Mouse (Mus musculus): Measurements from ENCODE around the gene Galm.
"Not testable (repeated sequence)": the region's sequence is repeated elsewhere in the genome, so short reads cannot be mapped to it uniquely, and the experiment has no call there.

Gene Galm

GRCm38 (mm10) chr17:80165741-80166140 lies 38.5 kb downstream of the Galm start:
- DNase-seq (ENCODE audit: low spot score) = no peak

DNA sequence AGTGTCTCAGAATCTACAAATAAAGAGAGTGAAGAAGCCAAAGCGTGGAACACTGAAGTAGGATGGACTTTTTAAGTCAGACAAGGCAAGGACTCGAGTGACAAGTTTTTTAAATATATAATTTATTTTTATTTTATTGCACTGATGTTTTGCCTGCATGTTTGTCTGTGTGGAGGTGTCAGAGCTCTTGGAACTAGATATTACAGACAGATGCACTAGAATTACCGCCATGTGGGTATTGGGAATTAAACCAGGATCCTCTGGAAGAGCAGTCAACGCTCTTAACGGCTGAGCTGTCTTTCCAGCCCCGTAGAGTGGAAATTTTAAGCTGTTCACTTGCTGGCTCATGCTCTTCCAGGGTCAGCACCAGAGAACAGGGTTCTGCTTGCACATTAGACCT lies 39.1 kb downstream of the Galm start:
- no peak for DNase-seq (ENCODE audit: low spot score)

- no peak for DNase-seq (ENCODE audit: low spot score)
Measured at GRCm38 (mm10) chr17:80167436-80167835, 40.2 kb downstream of the Galm start.

- DNase-seq (ENCODE audit: low spot score) = no peak
Measured at GRCm38 (mm10) chr17:80167851-80168251, 40.6 kb downstream of the Galm start.

- DNase-seq (ENCODE audit: low spot score) = no peak
Measured at GRCm38 (mm10) chr17:80168425-80169182, 41.3 kb downstream of the Galm start.

DNA sequence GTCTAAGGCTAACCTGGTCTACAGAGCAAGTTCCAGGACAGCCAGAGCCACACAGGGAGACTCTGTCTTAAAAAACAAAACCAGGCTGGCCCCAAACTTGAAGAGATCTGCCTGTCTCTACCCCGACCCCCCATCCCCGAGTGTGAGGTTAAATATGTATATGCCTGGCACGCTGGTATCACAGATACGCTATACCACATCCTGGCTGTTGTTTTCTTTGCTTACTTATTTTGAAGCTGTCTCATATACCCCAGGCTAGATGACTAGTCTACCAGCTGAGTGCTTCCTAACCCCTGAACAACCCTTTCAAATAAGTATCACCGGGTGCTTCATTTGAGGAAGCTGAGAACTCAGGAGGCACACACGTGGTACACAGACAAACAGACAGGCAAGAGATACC lies 42.5 kb downstream of the Galm start:
- no peak for DNase-seq (ENCODE audit: low spot score)

GRCm38 (mm10) chr17:80170951-80171350 lies 43.7 kb downstream of the Galm start:
- no peak for DNase-seq (ENCODE audit: low spot score)

GRCm38 (mm10) chr17:80171948-80172347 lies 44.7 kb downstream of the Galm start:
- DNase-seq (ENCODE audit: low spot score) = no peak

- DNase-seq (ENCODE audit: low spot score) = no peak
Measured at GRCm38 (mm10) chr17:80172761-80173160, 45.5 kb downstream of the Galm start.

DNA sequence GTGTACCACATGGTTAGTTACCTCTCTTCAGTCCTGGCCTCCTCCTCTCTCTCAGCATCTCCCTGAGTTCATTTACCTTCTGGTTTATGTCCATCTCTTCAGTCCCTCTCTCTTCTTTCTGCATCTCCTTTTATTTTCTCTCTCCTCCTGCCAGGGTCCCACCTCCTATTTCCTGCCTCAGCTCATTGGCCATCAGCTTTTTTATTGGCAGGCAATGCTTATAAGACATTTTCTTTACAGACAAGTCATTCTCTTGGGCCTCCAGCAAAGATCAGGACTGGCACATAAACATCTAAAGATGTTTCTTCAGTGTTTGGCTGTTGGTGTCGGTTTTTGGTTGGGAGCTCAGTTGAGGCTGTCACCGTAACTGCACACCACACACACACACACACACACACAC lies 46.4 kb downstream of the Galm start:
- no peak for DNase-seq (ENCODE audit: low spot score)

DNA sequence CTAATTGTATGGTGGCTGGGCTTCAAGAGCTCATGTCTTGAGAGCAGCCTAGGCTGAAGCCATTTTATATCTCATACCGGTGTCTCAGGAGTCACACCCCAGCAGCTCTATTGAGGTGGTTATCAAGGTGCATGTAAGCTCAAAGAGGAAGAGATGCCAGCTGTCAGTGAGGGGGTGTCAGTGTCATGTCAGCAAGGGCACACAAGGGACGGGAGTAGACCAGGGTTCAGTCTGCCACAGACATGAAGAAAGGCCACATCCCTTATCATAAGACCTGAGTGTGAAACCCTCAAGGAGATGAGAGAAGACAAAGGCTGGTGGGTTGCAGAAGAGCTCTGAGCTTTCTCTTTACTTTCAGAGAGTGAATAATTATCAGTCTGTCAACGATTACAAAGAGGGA lies 46.9 kb downstream of the Galm start:
- DNase-seq (ENCODE audit: low spot score) = no peak

DNA sequence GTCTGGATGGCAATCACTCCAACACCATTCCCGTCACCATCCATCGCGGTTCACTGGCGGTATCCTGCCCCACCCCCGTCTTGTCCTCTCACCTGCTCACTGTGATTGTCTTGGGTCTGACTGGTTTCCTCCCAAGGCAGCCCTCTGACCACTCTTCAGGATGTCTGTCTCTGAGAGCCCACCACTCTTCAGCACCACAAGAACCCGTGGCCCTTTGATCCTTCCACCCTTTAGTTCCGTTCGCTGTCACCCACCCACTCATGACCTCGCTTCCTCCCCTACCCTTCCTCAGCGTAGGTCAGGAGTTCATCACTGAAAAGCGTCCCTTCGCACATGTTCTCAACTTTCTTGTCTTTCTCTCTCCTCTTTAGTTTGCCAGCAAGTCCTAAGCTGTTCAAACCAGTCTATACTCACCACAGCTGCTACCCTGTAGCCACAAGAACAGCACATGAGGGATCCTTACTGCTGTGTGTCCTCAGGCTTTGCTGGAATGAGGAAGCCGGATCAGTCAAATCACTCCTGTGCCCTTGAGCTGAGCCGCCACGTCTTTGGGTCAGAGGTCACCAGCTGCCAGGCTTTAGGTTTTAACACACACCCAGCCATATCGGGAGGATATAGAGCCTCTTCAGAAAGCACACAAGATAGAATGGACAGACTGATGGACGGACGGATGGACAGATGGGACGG lies 47.6 kb downstream of the Galm start:
- DNase-seq (ENCODE audit: low spot score) = no peak

DNA sequence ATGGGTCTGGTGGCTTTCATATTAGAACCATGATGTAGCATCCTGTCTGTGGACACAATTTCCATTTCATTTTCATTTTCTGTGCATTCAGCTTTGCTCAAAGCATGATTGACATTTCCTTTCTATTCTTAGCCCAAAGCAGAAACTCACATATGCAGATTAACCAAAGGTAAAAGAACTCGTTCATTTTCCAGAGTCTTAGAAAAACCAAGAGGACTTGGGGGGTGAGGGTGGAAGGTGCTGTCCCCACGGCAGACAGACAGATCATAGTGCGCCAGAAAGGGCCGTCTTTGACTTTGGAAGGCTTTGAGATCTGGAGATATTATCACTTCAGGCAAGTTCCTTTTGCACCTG lies 48.1 kb downstream of the Galm start:
- no peak for DNase-seq (ENCODE audit: low spot score)

GRCm38 (mm10) chr17:80175966-80176365 lies 48.7 kb downstream of the Galm start:
- DNase-seq (ENCODE audit: low spot score) = no peak

- not testable (repeated sequence) for DNase-seq (ENCODE audit: low spot score)
Measured at GRCm38 (mm10) chr17:80178846-80179245, 51.6 kb downstream of the Galm start.

DNA sequence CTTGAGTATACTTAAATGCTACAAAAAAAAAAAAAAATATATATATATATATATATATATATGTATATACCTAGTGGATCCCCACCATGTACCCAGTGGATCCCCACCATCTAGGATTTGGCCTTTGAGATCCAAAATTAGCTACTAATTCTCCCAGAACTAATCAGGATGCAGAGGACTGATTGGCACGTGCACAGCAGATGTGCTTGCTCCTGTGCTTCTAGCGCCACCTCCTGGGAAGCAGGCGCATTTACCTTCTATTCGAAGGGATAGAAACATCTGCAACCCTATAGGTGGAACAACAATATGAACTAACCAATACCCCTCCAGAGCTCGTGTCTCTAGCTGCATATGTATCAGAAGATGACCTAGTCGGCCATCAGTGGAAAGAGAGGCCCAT lies 52.7 kb downstream of the Galm start:
- DNase-seq (ENCODE audit: low spot score) = no peak

DNA sequence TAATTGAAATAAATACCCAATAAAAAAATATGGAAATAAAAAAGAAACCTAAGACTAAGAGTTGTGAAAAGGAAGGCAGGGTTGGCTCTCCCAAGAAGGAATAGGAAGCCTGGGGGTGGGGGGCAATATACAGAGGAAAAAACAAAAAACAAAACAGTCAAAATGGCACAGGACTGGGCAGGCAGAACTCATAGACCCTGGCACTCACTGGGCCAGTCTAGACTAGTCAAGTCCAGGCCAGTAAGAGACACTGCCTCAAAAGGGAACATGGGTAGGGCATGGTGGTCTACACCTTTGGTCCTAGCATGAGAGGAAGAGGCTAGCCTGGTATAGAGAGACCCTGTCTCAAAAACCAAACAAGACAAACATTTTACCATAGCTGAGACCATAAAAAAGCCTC lies 53.2 kb downstream of the Galm start:
- no peak for DNase-seq (ENCODE audit: low spot score)

- no peak for DNase-seq (ENCODE audit: low spot score)
Measured at GRCm38 (mm10) chr17:80183615-80184014, 56.3 kb downstream of the Galm start.

- DNase-seq (ENCODE audit: low spot score) = no peak
Measured at GRCm38 (mm10) chr17:80193075-80193474, 65.8 kb downstream of the Galm start.

GRCm38 (mm10) chr17:80199160-80199778 lies 72.0 kb downstream of the Galm start:
- DNase-seq (ENCODE audit: low spot score) = no peak

DNA sequence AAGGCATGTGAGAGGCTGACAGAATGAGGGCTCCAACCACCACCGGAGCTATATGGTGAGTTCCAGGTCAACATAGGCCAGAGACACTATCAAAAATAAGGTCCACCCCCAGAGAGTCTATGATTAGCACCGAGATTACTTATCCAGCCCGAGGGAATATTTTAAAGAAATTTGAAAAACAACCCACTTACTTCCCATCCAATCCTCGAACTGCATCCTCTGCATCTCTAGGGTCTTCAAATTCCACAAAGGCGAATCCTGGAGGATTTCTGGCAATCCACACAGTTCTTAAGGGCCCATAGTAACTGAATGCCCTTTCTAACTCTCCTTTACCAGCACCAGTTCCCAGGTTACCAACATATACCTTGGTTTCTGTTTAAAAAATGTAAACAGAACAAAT lies 78.4 kb downstream of the Galm start:
- no peak for DNase-seq (ENCODE audit: low spot score)

DNA sequence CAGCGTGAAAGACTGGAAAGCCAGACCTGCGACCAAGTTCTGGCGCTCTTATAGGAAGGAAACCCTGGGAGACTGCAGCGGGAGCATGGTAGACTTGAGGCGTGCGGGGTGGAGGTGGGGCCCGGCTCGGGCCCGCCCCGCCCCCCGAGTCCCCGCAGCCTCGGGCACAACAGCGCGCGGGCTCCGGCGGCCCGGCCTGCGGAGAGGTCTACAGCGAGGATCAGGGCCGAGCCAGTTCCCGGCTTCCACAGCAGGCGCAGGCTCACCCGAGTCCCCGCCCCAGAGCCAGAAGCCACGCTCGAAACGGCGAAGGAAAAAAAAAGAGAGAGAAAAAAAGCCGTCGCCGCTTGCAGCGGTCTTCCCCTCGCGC lies 79.0 kb downstream of the Galm start:
- DNase-seq (ENCODE audit: low spot score) = no peak
